Mouse (Mus musculus) brain, embryonic 18.5 days (tissue): ENCODE results near the gene Rasgef1a.

Source experiments
- DNase-seq: peaks from one replicate; pipeline ENCODE4 v3.0.0-alpha.2; 2012; ENCODE audit warnings: low read depth, low spot score

The Rasgef1a gene

DNA sequence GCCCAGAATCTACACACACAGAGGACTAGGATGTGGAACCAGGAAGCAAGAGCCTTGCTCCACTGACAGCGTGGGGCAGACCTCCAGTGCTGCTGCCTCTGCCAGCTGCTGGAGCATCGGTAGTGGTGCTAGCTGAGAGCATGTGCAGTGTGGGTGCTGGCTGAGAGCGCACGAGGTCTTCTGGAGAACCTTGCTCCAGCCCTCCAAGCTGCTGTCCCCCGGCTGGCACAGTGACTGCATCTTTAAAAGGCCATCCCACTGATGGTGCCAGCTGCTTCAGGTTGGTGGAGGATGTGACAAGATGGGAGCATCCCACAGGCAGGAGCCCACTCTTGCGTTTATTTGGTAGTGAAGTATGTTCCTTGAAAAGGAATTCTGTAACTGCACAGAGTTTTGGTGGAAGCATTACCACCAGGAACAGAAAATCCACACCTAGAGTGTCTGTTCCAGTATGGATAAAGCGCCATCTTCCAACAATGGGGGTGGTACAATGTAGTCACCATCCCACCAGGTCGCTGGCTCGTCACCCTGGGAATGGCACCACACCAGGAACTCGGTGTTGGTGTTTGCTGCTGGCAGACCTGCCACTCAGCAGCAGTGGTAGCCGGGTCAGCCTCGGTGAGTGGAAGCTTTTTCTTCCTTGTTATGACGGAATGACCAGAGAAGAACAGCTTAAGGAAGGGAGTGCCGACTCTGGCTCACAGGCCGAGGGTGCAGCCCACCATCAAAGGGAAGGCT lies 11.8 kb downstream of the Rasgef1a start:
- DNase-seq: no peak

DNA sequence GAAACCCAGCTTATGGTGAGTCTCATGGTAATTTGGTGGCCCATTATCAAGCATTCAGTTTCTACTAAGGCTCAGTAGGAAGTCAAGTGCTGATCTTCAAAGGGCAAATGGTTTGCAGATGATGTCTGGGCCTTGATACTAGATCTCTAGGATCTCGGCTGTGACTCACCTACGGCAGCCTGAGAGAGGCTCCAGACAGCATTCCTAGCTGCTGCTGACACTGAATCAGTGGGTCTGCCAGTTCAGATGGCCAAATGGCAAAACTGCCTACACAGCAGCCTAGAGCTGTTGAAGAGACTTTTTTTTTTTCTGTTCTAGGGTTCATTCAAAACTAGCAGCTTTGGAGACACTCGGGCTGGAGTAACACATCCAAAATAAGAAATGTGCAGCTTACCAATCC lies 15.8 kb downstream of the Rasgef1a start:
- DNase-seq: no peak

- DNase-seq: no peak
Measured at GRCm38 (mm10) chr6:118031467-118031866, 20.2 kb downstream of the Rasgef1a start.

GRCm38 (mm10) chr6:118035639-118036038 lies 24.4 kb downstream of the Rasgef1a start:
- no peak for DNase-seq

DNA sequence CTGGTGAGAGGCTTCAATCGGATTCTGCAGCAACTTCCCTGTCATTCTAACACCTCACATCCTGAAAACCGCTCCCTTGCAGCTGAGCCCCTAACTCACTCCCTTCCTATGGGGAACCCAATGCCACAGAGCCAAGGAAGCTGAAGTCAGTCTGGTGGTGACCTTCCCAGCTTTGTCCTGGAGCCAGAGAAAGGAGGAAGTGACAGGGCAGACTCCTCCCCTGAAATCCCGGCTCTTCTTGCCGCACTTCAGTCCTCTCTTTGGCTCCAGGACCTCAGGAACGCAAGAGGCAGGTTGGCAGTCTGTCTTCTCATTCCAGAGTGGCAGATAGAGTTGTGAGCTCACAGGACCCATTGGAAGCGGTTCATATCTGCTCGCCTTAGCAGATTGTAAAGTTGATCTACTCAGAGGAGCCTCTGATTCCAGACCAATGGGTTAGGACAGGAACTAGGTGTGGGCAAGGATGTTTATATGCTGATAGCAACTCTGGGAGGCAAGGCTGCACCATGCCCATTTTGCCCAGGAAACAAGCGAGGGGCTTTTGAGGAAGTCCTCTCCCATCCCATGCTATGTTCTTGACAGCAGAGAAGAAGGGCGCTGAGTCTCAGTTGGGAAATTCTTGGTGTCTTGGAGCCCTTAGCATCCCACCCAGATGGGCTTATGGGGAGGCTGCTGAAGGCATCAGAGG lies 25.0 kb downstream of the Rasgef1a start:
- DNase-seq: no peak

DNA sequence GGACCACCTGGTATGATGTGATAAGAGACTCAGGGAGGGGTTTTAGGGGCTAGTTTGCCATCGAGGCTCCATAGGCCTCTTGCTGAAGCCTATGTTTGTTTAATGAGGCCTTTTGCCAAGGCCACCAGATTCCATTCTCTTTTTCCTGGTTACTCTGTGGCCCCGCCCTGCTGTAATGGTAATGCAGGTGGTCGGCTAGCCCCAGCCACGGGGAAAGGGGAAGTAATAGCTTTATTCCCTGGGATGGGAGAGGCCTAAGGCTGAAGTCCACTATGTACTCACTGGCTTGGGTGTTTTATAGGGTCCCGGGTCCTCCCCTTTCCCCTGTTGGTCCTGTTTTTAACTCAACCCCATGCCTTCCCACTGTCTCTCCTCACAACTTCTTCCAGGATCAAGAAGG lies 25.6 kb downstream of the Rasgef1a start:
- DNase-seq: no peak

DNA sequence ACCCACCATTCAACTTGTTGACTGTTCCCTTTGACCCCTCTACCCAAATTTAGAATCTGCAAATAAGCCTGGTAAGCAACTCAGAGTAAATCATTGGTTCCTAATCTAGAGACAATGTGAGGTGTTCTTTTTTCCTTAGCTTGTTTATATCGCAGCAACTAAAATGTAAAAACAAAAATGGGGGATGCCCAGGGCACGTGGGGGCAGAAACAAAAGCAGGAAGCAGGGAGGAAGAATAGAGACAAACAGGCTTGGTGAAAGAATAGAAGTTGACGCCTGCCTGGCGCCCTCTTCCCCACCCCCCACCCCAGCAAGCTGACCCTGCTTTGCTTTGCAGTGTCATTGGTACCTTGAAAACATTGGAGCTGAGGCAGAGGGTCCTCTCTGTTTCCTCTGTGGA lies 33.9 kb downstream of the Rasgef1a start:
- DNase-seq: no peak

DNA sequence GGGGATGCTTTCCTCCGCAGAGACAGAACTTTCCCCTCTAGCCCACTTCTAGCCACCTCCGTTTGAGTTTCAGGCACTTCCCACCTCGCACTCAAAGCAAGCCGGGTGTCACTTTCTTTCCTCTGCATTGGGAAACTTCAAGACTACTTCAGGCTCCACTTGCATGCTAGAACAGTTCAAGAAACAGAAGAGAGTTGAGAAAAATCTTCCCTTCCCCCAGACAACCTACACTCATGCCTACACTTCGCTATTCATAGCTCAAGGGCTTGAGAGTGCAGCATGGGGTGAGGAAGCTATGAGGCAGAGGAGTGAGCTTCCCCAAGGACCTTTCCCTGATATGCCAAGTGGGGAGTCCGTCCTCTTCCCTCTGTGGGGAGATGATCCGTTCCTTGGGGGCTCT lies 34.7 kb downstream of the Rasgef1a start:
- no peak for DNase-seq

GRCm38 (mm10) chr6:118046511-118046910 lies 35.3 kb downstream of the Rasgef1a start:
- DNase-seq: no peak

DNA sequence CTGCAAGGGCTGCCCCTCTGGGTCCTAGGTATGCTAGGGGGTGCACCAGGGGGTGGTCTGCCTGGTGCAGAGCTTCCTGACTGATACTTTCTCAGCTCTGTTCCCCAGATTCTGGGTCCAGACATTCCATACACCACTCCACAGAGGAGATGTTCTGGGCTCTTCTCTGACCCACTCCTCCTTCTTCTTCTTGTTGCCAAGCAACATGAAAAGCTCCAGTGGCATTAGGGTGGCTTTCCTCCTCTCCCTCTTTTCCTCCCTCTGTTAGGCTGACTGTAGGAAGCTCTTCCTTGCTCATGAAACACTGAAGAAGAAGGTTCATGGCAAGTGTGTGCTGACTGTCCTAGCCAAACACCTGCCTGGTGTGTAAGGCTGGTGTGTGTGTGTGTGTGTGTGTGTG lies 35.7 kb downstream of the Rasgef1a start:
- no peak for DNase-seq

- DNase-seq: no peak
Measured at GRCm38 (mm10) chr6:118047811-118048505, 36.7 kb downstream of the Rasgef1a start.

- no peak for DNase-seq
Measured at GRCm38 (mm10) chr6:118049776-118050175, 38.5 kb downstream of the Rasgef1a start.

DNA sequence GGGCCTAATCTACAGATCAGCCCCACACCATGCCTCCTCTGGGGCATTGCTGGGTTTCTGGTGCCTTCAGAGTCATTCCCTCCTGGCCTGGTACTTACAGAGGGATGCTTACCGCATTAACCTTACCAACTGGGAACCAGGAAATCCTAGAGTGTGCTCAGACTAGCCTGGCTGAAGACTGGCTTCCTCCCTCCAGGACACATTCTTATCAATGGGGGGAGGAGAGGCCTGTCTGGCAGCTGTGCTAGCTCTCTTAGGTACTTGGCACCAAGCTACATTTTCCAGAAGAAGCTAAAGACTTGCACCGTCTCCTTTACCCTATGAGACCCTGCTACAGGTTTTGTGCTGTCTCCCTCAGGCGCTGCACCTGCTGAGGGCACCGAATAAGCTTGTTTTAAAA lies 40.2 kb downstream of the Rasgef1a start:
- no peak for DNase-seq

GRCm38 (mm10) chr6:118055209-118055608 lies 44.0 kb downstream of the Rasgef1a start:
- DNase-seq: no peak

- no peak for DNase-seq
Measured at GRCm38 (mm10) chr6:118061266-118061665, 50.0 kb downstream of the Rasgef1a start.

DNA sequence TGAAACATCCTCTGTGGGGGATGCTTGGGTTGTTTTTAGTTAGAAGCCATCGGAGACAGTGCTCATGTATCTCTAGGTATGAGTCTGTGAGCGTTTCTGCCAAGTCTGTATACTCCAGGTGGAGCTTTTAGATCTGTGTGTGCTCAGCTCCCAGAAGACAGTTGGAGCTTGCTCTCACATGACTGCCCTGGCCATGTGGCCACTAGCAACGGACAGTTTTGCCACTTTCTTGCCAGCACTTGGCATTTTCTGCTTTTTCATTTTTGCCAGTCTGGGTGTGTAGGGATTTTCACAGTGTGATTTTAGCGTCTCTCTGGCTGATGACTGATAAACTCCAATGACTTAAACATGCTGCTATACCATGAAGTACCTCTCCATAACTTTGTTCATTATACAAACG lies 52.0 kb downstream of the Rasgef1a start:
- no peak for DNase-seq

- DNase-seq: peak; percentile 24
Measured at GRCm38 (mm10) chr6:118064968-118065530, 53.8 kb downstream of the Rasgef1a start.

DNA sequence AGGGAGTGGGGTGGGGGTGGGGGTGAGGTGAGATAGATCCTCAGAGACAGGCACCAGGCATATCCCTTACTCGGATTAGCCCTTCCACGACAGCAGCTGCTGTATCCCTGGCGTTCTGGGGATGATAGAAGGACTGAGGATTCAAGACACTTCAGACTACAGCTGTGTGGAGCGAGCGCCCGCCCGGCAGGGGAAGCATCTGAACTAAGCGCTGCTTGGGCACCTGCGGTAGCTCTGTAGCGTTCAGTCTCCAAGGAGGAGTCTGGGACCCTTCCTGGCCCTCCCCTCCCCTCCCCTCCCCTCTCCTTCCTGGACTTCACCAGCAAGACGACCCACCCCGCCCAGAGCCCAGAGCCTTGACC lies 54.6 kb downstream of the Rasgef1a start:
- DNase-seq: no peak

DNA sequence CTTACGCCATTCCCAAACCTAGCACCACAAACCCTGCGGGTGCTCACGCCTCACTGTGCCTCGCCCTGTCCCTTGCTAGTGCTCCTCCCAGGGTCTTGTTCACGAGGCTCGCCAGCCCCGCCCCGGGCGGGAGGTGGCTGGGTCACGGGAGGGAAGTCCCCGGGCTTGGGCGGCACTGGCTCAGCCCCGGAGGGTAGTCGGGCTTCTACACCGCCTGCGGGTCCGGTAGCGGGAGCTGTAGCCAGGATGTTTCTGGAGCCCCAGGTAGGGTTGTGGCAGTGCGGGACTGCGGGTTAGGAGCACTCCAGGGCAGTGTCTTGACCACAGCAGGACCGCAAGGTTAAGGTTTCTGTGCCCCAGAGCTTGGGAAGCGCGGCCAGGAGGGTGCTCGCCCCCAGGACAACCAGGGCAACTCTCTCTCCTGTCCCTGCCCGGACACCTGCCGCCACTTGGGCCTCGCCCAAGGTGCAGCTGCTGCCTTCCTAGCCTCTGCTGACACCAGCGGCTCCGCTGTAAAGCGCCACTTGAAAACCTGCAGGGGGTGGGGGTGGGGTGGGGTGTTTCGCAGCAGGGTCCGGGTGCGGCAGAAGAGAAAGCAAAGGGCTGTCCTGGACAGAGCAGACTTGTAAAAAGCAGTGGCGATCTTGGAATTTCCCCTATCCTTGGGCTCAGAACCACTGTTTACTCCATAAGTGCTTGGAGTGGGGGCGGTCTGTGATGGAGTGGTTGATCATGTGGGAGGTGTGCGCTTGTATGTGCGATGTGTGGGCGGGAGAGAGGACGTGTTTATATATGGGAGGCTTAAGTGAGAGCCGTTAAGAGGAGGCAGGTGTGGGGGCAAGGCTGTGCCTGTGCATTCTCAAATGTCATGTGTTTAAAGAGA lies 55.2 kb downstream of the Rasgef1a start:
- no peak for DNase-seq

GRCm38 (mm10) chr6:118067720-118068119 lies 56.5 kb downstream of the Rasgef1a start:
- no peak for DNase-seq

GRCm38 (mm10) chr6:118070321-118071012 lies 59.2 kb downstream of the Rasgef1a start:
- DNase-seq: no peak
